Mouse (Mus musculus) heart, postnatal 0 days (tissue): ENCODE results near the gene Ep300.

Experiments used
- CTCF ChIP-seq: IDR thresholded peaks from 2 replicates; pipeline ENCODE4 v1.5.1; 2016; ENCODE audit warnings: antibody characterized with exemption, control low read depth, low read depth
- EP300 ChIP-seq: IDR thresholded peaks from 2 replicates; pipeline ENCODE4 v1.6.1; 2016; ENCODE audit warnings: antibody characterized with exemption, low read depth

- peak; percentile 65 for TF ChIP-seq CTCF
- no peak for TF ChIP-seq EP300
These were observed 109.1 kb downstream of the Ep300 start for GRCm38 (mm10) chr15:81693967-81694881.
